Mouse (Mus musculus) erythroblast, embryonic 14.5 days (primary cell): ENCODE measurements around the gene Smg6.

Experiments used
- GATA1 ChIP-seq: IDR thresholded peaks from 2 replicates; pipeline ENCODE4 v1.6.1; 2012; ENCODE audit warnings: low read length, inconsistent platforms, mixed read lengths
- TAL1 ChIP-seq: IDR thresholded peaks from 3 replicates; pipeline ENCODE4 v1.6.1; 2012; ENCODE audit warnings: low read length, inconsistent platforms, mixed read lengths

DNA sequence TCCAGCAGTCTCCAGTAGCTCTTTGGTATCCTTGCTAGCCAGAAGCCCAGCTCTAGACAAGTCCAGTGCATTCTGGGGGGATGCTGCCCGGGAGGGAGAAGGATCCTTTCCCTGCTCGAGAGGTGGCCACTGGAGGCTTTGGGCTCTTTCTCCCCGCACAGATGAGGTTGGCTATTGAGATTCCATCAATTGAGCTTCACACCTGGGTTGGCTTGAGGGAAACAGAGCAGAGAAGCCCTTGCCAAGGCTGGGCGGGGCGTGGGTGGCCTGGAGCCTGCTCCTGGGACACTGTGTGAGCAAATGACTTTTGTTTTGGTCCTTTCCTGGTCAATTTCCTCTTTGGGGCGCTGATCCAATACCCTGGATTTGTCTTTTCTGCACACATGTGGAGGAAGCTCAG, 270.5 kb downstream of the Smg6 start:
- TF ChIP-seq GATA1 (no peak), TAL1 (no peak)
